Comparison of ENCODE assay signal across 21 mouse cellular contexts in the genomic region with DNA sequence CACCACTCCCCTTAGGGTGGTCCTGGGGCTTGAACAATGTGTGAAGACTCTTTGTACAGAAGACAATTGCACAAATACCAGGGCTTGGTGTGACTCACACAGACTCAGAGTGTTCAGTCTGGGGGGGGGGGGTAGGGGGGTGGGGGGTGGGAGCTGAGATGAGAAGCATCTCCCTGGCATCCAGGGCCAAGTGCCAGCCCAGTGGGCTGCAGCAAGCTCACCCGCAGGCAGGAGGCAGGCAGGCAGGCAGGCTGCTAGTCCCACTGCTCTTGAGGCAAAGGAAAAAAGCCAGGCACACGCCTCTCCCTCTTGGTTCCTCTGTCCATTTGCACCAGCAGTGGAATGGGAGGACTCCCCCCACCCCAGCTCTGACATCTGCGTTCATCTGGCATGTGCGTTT. TPM values are rescaled to one million over a fixed set of nuclear protein-coding genes. Genes with fewer than 3 reads are reported as not detected.
A peak's percentile ranks its signal among the peaks of the same experiment; 100 is the strongest.
DNase-seq lines count a peak whose midpoint lies in the region; ATAC-seq and TF ChIP-seq lines count a peak whose summit lies in the region.
"Had no signal": no experiment of that assay in that cellular context is flagged by ENCODE, and none has a peak within 500 bp of the region (broad histone marks: within the 10 kb centered on the region; RNA-seq: fewer than 3 reads in every experiment).

No protein-coding gene starts in this region.

- H3K36me3 ChIP-seq in hindbrain, embryonic 10.5 days = no peaks in the 10 kb centered on the region
- H3K36me3 ChIP-seq in hindbrain, embryonic 14.5 days (replicated peaks; ENCODE audit: control insufficient read depth, insufficient read depth) = no peaks in the 10 kb centered on the region
- H3K36me3 ChIP-seq: embryonic facial prominence, embryonic 13.5 days; forebrain, embryonic 12.5 days; heart, embryonic 10.5 days; hindbrain, embryonic 12.5 days had no signal

- intact Hi-C loops in left cerebral cortex, adult 2 months (cut with DNase I) = no loop called here
- intact Hi-C loops in left cerebral cortex, postnatal 25 days (cut with DNase I) = no loop called here
- intact Hi-C loops in heart, postnatal 25 days (cut with DNase I) = no loop called here
- intact Hi-C loops in heart, postnatal 36 days (cut with DNase I) = no loop called here

- no peak for DNase-seq in hindbrain, embryonic 10.5 days (ENCODE audit: low spot score)
- DNase-seq in hindbrain, embryonic 14.5 days (ENCODE audit: low spot score) = no peak
- DNase-seq in left cerebral cortex, adult 2 months (ENCODE audit: extremely low spot score in 1 of 2, low spot score in 2 of 2) = no peak
- no peak for DNase-seq in left cerebral cortex, postnatal 25 days (ENCODE audit: low spot score in 2 of 2)
- DNase-seq in Patski (ENCODE audit: low read depth, low spot score) = peak; percentile 42
- no peak for DNase-seq in heart, postnatal 25 days (ENCODE audit: low spot score)
- no peak for DNase-seq in heart, postnatal 36 days
- DNase-seq: adrenal gland, adult 2 months; adrenal gland, postnatal 25 days; cerebellum, adult 11 months; cerebellum, adult 9-10 months; cerebellum, postnatal 36 days; gastrocnemius, postnatal 10 days; heart, adult 18-20 months; heart, postnatal 14 days had no signal

- H3K4me1 ChIP-seq in hindbrain, embryonic 10.5 days (replicated peaks) = peaks cover 67% of the 10 kb centered on the region
- H3K4me1 ChIP-seq in hindbrain, embryonic 14.5 days (replicated peaks; ENCODE audit: control insufficient read depth, insufficient read depth, low read length) = peaks cover 39% of the 10 kb centered on the region

- no peak overlapping the region for H3K4me3 ChIP-seq in hindbrain, embryonic 10.5 days
- H3K4me3 ChIP-seq in hindbrain, embryonic 14.5 days (replicated peaks; ENCODE audit: low read length) = no peak overlapping the region
- H3K4me3 ChIP-seq in left cerebral cortex, adult 2 months = no peak overlapping the region
- H3K4me3 ChIP-seq: embryonic facial prominence, embryonic 13.5 days; forebrain, embryonic 12.5 days; heart, embryonic 10.5 days; hindbrain, embryonic 12.5 days had no signal

- 83% methylated on average over 4 of the region's 4 CpGs for WGBS in hindbrain, embryonic 10.5 days
- 58% methylated on average over 4 of the region's 4 CpGs for WGBS in hindbrain, embryonic 14.5 days

- H3K27ac ChIP-seq in hindbrain, embryonic 10.5 days = peak overlapping the region; percentile 64
- H3K27ac ChIP-seq in hindbrain, embryonic 14.5 days = no peak overlapping the region
- H3K27ac ChIP-seq in left cerebral cortex, adult 2 months = peak overlapping the region; percentile 45; the same call in 1 of the 2 replicates
- H3K27ac ChIP-seq: embryonic facial prominence, embryonic 13.5 days; forebrain, embryonic 12.5 days; heart, embryonic 10.5 days; hindbrain, embryonic 12.5 days had no signal

- no peak for ATAC-seq in hindbrain, embryonic 14.5 days (ENCODE audit: low FRiP score)
- ATAC-seq in Patski = peak; percentile 1
- ATAC-seq: forebrain, embryonic 16.5 days had no signal

- H3K9ac ChIP-seq in hindbrain, embryonic 14.5 days = no peak overlapping the region
- H3K9ac ChIP-seq: embryonic facial prominence, embryonic 13.5 days; forebrain, embryonic 12.5 days; hindbrain, embryonic 12.5 days had no signal

- in situ Hi-C loops in Patski (cut with MboI; ENCODE audit: low pct_unique_long_range_greater_than_20kb) = no loop called here

- no peak overlapping the region for H3K4me2 ChIP-seq in hindbrain, embryonic 14.5 days (replicated peaks)
- H3K4me2 ChIP-seq: embryonic facial prominence, embryonic 13.5 days; forebrain, embryonic 12.5 days; hindbrain, embryonic 12.5 days had no signal

- no peak for TF ChIP-seq CTCF in left cerebral cortex, adult 2 months (IDR thresholded peaks at IDR 0.05)
- TF ChIP-seq CTCF in Patski (IDR thresholded peaks at IDR 0.05) = no peak

- peaks cover 5% of the 10 kb centered on the region for H3K27me3 ChIP-seq in hindbrain, embryonic 10.5 days (ENCODE audit: insufficient read depth, poor library complexity, severe bottlenecking)
- no peaks in the 10 kb centered on the region for H3K27me3 ChIP-seq in hindbrain, embryonic 14.5 days (ENCODE audit: control insufficient read depth, insufficient read depth, low read length)
- H3K27me3 ChIP-seq in Patski = no peaks in the 10 kb centered on the region
- H3K27me3 ChIP-seq: embryonic facial prominence, embryonic 13.5 days had no signal

- POLR2A ChIA-PET in Patski (lab: Charles Lee) = interaction anchor here (1.4 to 1.5 kb wide), 2 partner anchors 16 to 28 kb away, joined by 3 to 4 read pairs; no protein-coding TSS in a partner anchor

- CTCF ChIA-PET in Patski (lab: Charles Lee) = no interaction called here

- no peaks in the 10 kb centered on the region for H3K9me3 ChIP-seq in hindbrain, embryonic 10.5 days
- H3K9me3 ChIP-seq in hindbrain, embryonic 14.5 days (ENCODE audit: control insufficient read depth, low read length) = no peaks in the 10 kb centered on the region
- H3K9me3 ChIP-seq: embryonic facial prominence, embryonic 13.5 days; forebrain, embryonic 12.5 days; heart, embryonic 10.5 days; hindbrain, embryonic 12.5 days had no signal

RNA-seq across cellular contexts. Expression of gene Camk2n1, which starts 37.0 kb away (rescaled TPM):
- polyA plus RNA-seq in hindbrain, embryonic 10.5 days (2016; fragmentation: Nextera tagmentation; extraction: Ambion mirVana) = 2.9 and 5.1 TPM in 2 replicates
- 17.1 and 17.2 TPM in 2 replicates for polyA plus RNA-seq in hindbrain, embryonic 14.5 days (2014; fragmentation: Nextera tagmentation; extraction: Ambion mirVana)
- 1,000 to 10,000 TPM; 1,332 to 1,386 TPM for total RNA-seq in left cerebral cortex, adult 2 months (2021)
- 1,000 to 10,000 TPM; 1,251 to 1,365 TPM for total RNA-seq in left cerebral cortex, postnatal 25 days (2021)
- 21.9 TPM for polyA plus RNA-seq in Patski (2021)
- total RNA-seq in heart, postnatal 25 days (2021) = 10 to 100 TPM in 1 of 2 experiments, 1 to 10 TPM in 1; 9.6 to 11.2 TPM
- total RNA-seq in heart, postnatal 36 days (2021) = 10 to 100 TPM in 1 of 2 experiments, 1 to 10 TPM in 1; 9.9 to 11.0 TPM
- total RNA-seq: MEL had no signal

RNA-seq across cellular contexts. Expression of gene Mul1, which starts 56.6 kb away (rescaled TPM):
- polyA plus RNA-seq in hindbrain, embryonic 10.5 days (2016; fragmentation: Nextera tagmentation; extraction: Ambion mirVana) = 20.2 and 22.6 TPM in 2 replicates
- polyA plus RNA-seq in hindbrain, embryonic 14.5 days (2014; fragmentation: Nextera tagmentation; extraction: Ambion mirVana) = 18.5 and 23.1 TPM in 2 replicates
- total RNA-seq in left cerebral cortex, adult 2 months (2021) = 10 to 100 TPM; 63.0 to 65.1 TPM
- 10 to 100 TPM; 61.8 to 61.9 TPM for total RNA-seq in left cerebral cortex, postnatal 25 days (2021)
- 24.3 TPM for polyA plus RNA-seq in Patski (2021)
- 10 to 100 TPM; 68.1 to 79.0 TPM for total RNA-seq in heart, postnatal 25 days (2021)
- total RNA-seq in heart, postnatal 36 days (2021) = 10 to 100 TPM; 75.2 to 79.0 TPM

Comparison
In these comparisons a context has a peak if more than half of its experiments do, and no peak if none do; other contexts are left out.
1. RNA of gene Camk2n1, which starts 37.0 kb away (total RNA-seq): 1,332 to 1,386 TPM in left cerebral cortex, adult 2 months and 1,251 to 1,365 TPM in left cerebral cortex, postnatal 25 days; 9.6 to 11.2 TPM in heart, postnatal 25 days and 9.9 to 11.0 TPM in heart, postnatal 36 days; every median in the first group is over 100 times any median in the second.